Mouse (Mus musculus): ENCODE results near the gene Olfr883. TPM values are rescaled to one million over a fixed set of nuclear protein-coding genes. Genes with fewer than 3 reads are reported as not detected.

Gene Olfr883
- not detected for total RNA-seq (2021)

- intact Hi-C loops (cut with DNase I) = no loop called here
- no peak for DNase-seq (ENCODE audit: low spot score)
Measured at GRCm38 (mm10) chr9:38025508-38025907, at the start of gene Olfr883. Gene Olfr883 (plus strand): TSS chr9:38025808.

GRCm38 (mm10) chr9:37991525-37991924 is 34.1 kb upstream of the Olfr883 start, which contains the start of gene Olfr881:
Gene Olfr881 (plus strand): TSS chr9:37991825.
- DNase-seq (ENCODE audit: low spot score) = no peak
- intact Hi-C loops (cut with DNase I) = no loop called here

DNA sequence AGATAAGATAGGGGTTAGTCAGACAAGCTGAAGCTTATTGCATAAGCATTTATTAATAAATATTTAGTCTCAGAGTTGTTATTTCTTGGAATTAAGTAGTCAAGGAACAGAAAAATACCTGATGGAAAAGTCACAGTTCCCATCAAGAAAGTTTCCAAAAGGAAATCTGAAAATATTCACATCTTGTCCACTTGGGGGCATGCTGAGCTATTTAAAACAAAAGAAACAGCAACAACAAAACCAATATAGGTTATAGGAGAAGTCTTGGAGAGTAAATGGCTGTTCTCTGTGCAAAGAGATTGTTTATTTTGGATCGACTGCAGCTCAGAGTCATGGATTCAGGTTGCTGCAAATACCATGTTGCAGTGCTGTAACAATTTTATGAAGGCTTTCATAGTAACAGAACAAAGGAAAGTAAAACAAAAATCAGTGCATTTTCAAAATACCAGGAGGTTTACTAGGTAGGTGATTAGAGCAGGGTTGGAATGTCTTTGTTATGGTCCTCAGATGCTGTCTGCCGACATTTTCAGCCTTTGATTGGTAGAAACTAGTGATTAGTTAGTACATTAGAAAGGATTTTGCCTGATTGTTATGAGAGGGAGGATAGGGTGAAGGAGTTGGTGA is 26.9 kb upstream of the Olfr883 start:
- intact Hi-C loops (cut with DNase I) = no loop called here
- DNase-seq (ENCODE audit: low spot score) = no peak

- DNase-seq (ENCODE audit: low spot score) = no peak
- intact Hi-C loops (cut with DNase I) = no loop called here
Measured at GRCm38 (mm10) chr9:38000021-38000420, 25.6 kb upstream of the Olfr883 start.

DNA sequence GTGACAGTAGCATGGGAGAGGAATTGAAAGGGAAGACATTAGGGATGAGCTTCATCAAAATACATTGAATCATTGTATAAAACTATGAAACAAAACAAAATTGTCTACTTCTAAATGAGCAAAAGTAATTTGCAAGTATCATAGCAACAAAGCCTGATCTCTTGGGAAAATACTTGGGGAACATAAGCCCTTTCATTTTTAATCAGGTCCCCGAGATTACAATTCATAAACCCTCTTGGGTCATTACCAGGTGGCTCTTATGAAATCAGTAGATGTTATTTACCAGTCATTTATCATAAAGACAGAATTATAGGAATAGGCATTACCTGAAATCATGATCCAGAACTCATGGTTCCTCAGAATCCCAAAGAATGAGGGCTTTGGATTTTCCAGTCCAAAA is 20.6 kb downstream of the Olfr883 start, which contains the start of gene Olfr884:
Gene Olfr884 (plus strand): TSS at position 301 of the 400 bp plus-strand sequence.
- DNase-seq (ENCODE audit: low spot score) = no peak
- intact Hi-C loops (cut with DNase I) = no loop called here

DNA sequence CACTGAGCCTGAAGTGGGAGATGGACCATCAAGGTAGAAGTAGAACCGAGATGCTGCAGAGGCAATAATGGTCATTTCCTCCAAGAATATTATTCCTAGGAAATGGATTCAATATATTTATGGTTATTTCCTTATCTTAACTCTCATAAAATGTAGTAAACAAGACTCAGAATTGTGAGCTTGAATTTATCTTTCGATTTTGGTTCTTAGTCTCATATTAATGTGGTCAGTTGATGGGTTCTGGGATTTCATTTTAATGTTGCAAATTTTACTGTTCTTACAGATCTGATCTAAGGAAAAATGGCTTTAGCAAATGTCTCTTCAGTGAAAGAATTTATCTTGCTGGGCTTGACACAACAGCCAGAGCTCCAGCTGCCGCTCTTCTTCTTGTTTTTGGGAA is 35.4 kb downstream of the Olfr883 start, which contains the start of gene Olfr885:
Gene Olfr885 (plus strand): TSS at position 301 of the 400 bp plus-strand sequence.
- DNase-seq (ENCODE audit: low spot score) = no peak
- intact Hi-C loops (cut with DNase I) = no loop called here

Other genes starting within 250 kb of the Olfr883 start
- not detected for gene Olfr876, start 222.8 kb upstream of the Olfr883 start, total RNA-seq (2021)
- gene Olfr877, start 171.5 kb upstream of the Olfr883 start, total RNA-seq (2021) = not detected
- gene Olfr145, start 129.1 kb upstream of the Olfr883 start, total RNA-seq (2021) = not detected
- not detected for gene Olfr878, start 108.0 kb upstream of the Olfr883 start, total RNA-seq (2021)
- not detected for gene Olfr881, start 34.0 kb upstream of the Olfr883 start, total RNA-seq (2021)
- not detected for gene Olfr884, start 20.7 kb downstream of the Olfr883 start, total RNA-seq (2021)
- not detected for gene Olfr885, start 35.5 kb downstream of the Olfr883 start, total RNA-seq (2021)
- not detected for gene Olfr887, start 58.3 kb downstream of the Olfr883 start, total RNA-seq (2021)
- gene Olfr888, start 82.3 kb downstream of the Olfr883 start, total RNA-seq (2021) = not detected
- gene Olfr889, start 89.4 kb downstream of the Olfr883 start, total RNA-seq (2021) = not detected
- gene Olfr890, start 116.7 kb downstream of the Olfr883 start, total RNA-seq (2021) = not detected
- not detected for gene Olfr891, start 155.0 kb downstream of the Olfr883 start, total RNA-seq (2021)
- gene Olfr893, start 182.6 kb downstream of the Olfr883 start, total RNA-seq (2021) = not detected
- gene Olfr894, start 192.2 kb downstream of the Olfr883 start, total RNA-seq (2021) = not detected
- gene Olfr143, start 227.0 kb downstream of the Olfr883 start, total RNA-seq (2021) = not detected
- gene Olfr895, start 242.0 kb downstream of the Olfr883 start, total RNA-seq (2021) = not detected

Data from heart, postnatal 25 days (tissue).